Mouse (Mus musculus) G1E (cell line): ENCODE results near the gene Zfand3. TPM values are rescaled to one million over a fixed set of nuclear protein-coding genes. Genes with fewer than 3 reads are reported as not detected.

Source experiments
- ATAC-seq: 2 replicates; pipeline ENCODE4 v1.8.0; 2016; ENCODE audit warnings: mild to moderate bottlenecking; ENCODE audit not compliant: insufficient number of reproducible peaks, poor library complexity, low FRiP score, severe bottlenecking; ENCODE audit errors: extremely low read depth
- DNase-seq: peaks from one replicate; pipeline ENCODE4 v3.0.0; 2012; ENCODE audit warnings: low spot score
- H3K27me3 ChIP-seq: 2 replicates; pipeline ENCODE4 v1.6.1; 2012; ENCODE audit warnings: mild to moderate bottlenecking, low read length, inconsistent platforms; ENCODE audit not compliant: insufficient read depth
- H3K36me3 ChIP-seq: replicated peaks from 2 replicates; pipeline ENCODE3; 2012; ENCODE audit warnings: mild to moderate bottlenecking, inconsistent platforms
- H3K4me1 ChIP-seq: 2 replicates; pipeline ENCODE4 v1.6.1; 2012; ENCODE audit warnings: low read depth, low read length, inconsistent platforms, mixed read lengths; ENCODE audit not compliant: insufficient read depth
- H3K4me3 ChIP-seq: 2 replicates; pipeline ENCODE4 v1.5.1; 2012; ENCODE audit warnings: low read depth, mild to moderate bottlenecking, inconsistent platforms, low read length, moderate library complexity, mixed read lengths
- H3K9me3 ChIP-seq: replicated peaks from 2 replicates; pipeline ENCODE4 v1.6.1; 2012; ENCODE audit warnings: inconsistent platforms
- CTCF ChIP-seq: IDR thresholded peaks from 2 replicates; pipeline ENCODE4 v1.5.1; 2012; ENCODE audit warnings: low read depth, low read length, inconsistent platforms, mixed read lengths
- GATA1 ChIP-seq: IDR thresholded peaks from 2 replicates; pipeline ENCODE4 v1.6.1; 2012; ENCODE audit warnings: borderline replicate concordance, low read length, inconsistent platforms, mixed read lengths
- GATA2 ChIP-seq: IDR thresholded peaks from 2 replicates; pipeline ENCODE4 v1.6.1; 2012; ENCODE audit warnings: low read depth, low read length, inconsistent platforms, borderline replicate concordance
- POLR2AphosphoS5 ChIP-seq: IDR thresholded peaks from 2 replicates; pipeline ENCODE4 v1.6.1; 2012; ENCODE audit warnings: low read depth, low read length, inconsistent platforms; ENCODE audit not compliant: insufficient replicate concordance
- TAL1 ChIP-seq: conservative IDR thresholded peaks from 2 replicates; pipeline ENCODE4 v1.6.1; 2012; ENCODE audit warnings: low read depth, low read length, inconsistent platforms, mixed read lengths
- polyA plus RNA-seq: library from polyadenylated mRNA; stranded (reverse); fragments of >175 nt; gene quantifications from 2 replicates; pipeline ENCODE4 v1.2.3, GENCODE M21; 2012
- total RNA-seq, 2 experiments: library from RNA; stranded (forward) in 1 of 2; stranded (reverse) in 1 of 2; fragments of 200-1000 nt in 1 of 2; fragments of >200 nt in 1 of 2; fragmentation: Nextera tagmentation in 1 of 2; gene quantifications; 2 replicates each; pipeline ENCODE4 v1.2.3; 2014 to 2017

Gene Zfand3
- total and polyA plus RNA-seq, 3 experiments: 17.6 to 93.6 (median 49.2) TPM

GRCm38 (mm10) chr17:30149911-30150310 is 145.4 kb downstream of the Zfand3 start:
- TF ChIP-seq TAL1 (no peak), GATA1 (no peak), GATA2 (no peak), POLR2AphosphoS5 (no peak), CTCF (no peak)
- Histone ChIP-seq H3K4me3 (no peak overlapping the region), H3K36me3 (peaks cover 33% of the 10 kb centered on the region), H3K4me1 (no peaks in the 10 kb centered on the region), H3K9me3 (no peaks in the 10 kb centered on the region), H3K27me3 (no peaks in the 10 kb centered on the region)
- DNase-seq: no peak
- no peak for ATAC-seq

DNA sequence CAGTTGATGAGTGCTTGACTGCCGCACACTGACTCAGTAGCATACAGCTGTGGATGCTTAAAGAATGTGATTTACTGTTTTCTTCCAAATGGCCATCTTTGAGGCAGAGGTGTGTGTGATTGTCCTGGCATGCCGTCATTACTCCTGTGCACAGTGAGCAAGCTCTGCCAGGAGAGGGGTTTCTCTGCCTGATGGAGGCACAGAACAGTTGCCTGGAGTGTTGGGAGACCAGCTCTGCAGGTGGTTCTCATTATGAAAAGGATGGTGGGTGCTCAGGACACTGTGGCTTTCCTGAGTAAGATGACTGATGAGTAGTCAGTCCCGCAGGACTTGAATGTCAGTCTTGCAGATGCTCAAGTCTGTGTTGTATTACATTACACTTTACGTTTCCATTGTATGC is 149.6 kb downstream of the Zfand3 start:
- TF ChIP-seq POLR2AphosphoS5 (no peak), TAL1 (no peak), CTCF (no peak), GATA1 (no peak), GATA2 (no peak)
- DNase-seq (no peak), ATAC-seq (no peak)
- Histone ChIP-seq H3K9me3 (no peaks in the 10 kb centered on the region), H3K36me3 (peaks cover 45% of the 10 kb centered on the region), H3K4me1 (no peaks in the 10 kb centered on the region), H3K27me3 (no peaks in the 10 kb centered on the region), H3K4me3 (no peak overlapping the region)

GRCm38 (mm10) chr17:30154861-30155260 is 150.3 kb downstream of the Zfand3 start:
- TF ChIP-seq TAL1: no peak
- no peak for TF ChIP-seq POLR2AphosphoS5
- TF ChIP-seq GATA1: no peak
- no peak for TF ChIP-seq CTCF
- TF ChIP-seq GATA2: no peak
- Histone ChIP-seq H3K27me3 (no peaks in the 10 kb centered on the region), H3K36me3 (peaks cover 45% of the 10 kb centered on the region), H3K4me3 (no peak overlapping the region), H3K9me3 (no peaks in the 10 kb centered on the region), H3K4me1 (no peaks in the 10 kb centered on the region)
- no peak for DNase-seq
- no peak for ATAC-seq

DNA sequence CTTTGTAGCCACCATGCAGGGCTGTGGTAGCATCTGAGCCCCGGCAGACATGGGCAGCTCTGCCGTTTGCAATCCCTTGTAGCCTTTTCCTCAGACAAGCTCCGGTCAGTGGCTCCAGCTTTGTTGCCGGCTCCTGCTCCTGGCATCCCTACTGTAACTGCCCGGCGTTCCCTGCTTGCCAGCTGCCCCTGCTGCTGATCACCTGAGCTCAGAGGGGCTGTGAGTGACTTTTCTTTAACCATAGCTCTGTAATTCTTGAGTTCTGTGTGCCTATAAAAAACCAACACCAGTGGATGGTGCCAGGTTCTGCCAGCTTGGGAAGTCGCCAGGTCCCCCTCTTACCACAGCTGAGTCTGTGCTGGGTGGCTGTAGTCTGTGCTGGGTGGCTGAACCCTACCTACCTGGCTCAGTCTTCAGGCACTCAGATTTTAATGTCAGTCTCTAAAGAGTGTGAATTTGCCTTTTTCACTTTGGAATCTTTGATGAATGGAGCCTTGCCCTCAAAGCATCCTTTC is 150.9 kb downstream of the Zfand3 start:
- H3K4me1 ChIP-seq: no peaks in the 10 kb centered on the region
- DNase-seq (no peak), ATAC-seq (no peak)
- no peaks in the 10 kb centered on the region for H3K27me3 ChIP-seq
- no peak overlapping the region for H3K4me3 ChIP-seq
- H3K36me3 ChIP-seq: peaks cover 45% of the 10 kb centered on the region
- H3K9me3 ChIP-seq: no peaks in the 10 kb centered on the region
- TF ChIP-seq GATA1 (no peak), CTCF (no peak), POLR2AphosphoS5 (no peak), GATA2 (no peak), TAL1 (no peak)

- Histone ChIP-seq H3K4me1 (peaks cover 3% of the 10 kb centered on the region; the same call in 1 of the 2 replicates), H3K27me3 (no peaks in the 10 kb centered on the region), H3K36me3 (peaks cover 35% of the 10 kb centered on the region), H3K4me3 (no peak overlapping the region), H3K9me3 (no peaks in the 10 kb centered on the region)
- ATAC-seq: no peak
- no peak for TF ChIP-seq CTCF
- TF ChIP-seq POLR2AphosphoS5: no peak
- no peak for TF ChIP-seq GATA1
- TF ChIP-seq GATA2: no peak
- no peak for TF ChIP-seq TAL1
- DNase-seq: no peak
Measured at GRCm38 (mm10) chr17:30158419-30159108, 154.0 kb downstream of the Zfand3 start.

DNA sequence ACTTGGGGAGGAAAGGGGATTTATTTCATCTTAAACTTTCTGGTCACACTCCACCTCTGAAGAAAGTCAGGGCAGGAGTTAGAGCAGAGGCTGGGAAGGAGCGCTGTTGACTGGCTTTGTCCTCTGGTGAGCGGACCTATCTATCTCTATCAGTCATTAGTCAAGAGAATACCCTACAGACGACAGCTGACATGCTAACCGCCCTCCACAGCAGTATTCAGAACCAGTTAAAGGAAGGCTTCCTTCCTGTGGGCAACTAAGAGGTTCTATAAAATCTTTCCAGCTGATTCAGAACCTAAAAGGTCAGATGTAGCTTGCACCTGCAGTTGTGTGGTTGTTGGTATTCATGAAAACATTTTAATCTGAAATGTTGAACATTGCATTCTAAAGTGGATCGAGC is 154.8 kb downstream of the Zfand3 start:
- Histone ChIP-seq H3K4me3 (no peak overlapping the region), H3K4me1 (peaks cover 4% of the 10 kb centered on the region; the same call in 1 of the 2 replicates), H3K27me3 (no peaks in the 10 kb centered on the region), H3K9me3 (no peaks in the 10 kb centered on the region), H3K36me3 (peaks cover 35% of the 10 kb centered on the region)
- TF ChIP-seq TAL1: no peak
- TF ChIP-seq GATA2: no peak
- no peak for TF ChIP-seq CTCF
- no peak for TF ChIP-seq GATA1
- no peak for TF ChIP-seq POLR2AphosphoS5
- DNase-seq: no peak
- ATAC-seq: no peak
